Mouse (Mus musculus) E14TG2a.4 (cell line): ENCODE results near the gene Ccdc138.

Source experiments
- H3K27me3 ChIP-seq: 2 replicates; pipeline ENCODE4 v1.6.1; 2014; ENCODE audit warnings: low read length, control low read depth; ENCODE audit not compliant: insufficient read depth
- H3K36me3 ChIP-seq: 2 replicates; pipeline ENCODE4 v1.6.1; 2014; ENCODE audit warnings: low read length, control low read depth; ENCODE audit not compliant: insufficient read depth
- H3K4me1 ChIP-seq: replicated peaks from 2 replicates; pipeline ENCODE4 v1.6.1; 2014; ENCODE audit warnings: low read depth, low read length, control low read depth
- H3K4me3 ChIP-seq: replicated peaks from 2 replicates; pipeline ENCODE4 v1.5.1; 2014; ENCODE audit warnings: mild to moderate bottlenecking, low read length
- H3K9me3 ChIP-seq: 2 replicates; pipeline ENCODE4 v1.6.1; 2014; ENCODE audit warnings: low read length, control low read depth
- CTCF ChIP-seq: conservative IDR thresholded peaks from 2 replicates; pipeline ENCODE4 v1.5.1; 2014; ENCODE audit warnings: low read length
- NANOG ChIP-seq: IDR thresholded peaks from 2 replicates; pipeline ENCODE4 v1.6.1; 2014; ENCODE audit warnings: borderline replicate concordance, low read length, mixed read lengths
- POU5F1 ChIP-seq: IDR thresholded peaks from 2 replicates; pipeline ENCODE4 v1.6.1; 2014; ENCODE audit warnings: low read length, borderline replicate concordance

The Ccdc138 gene

DNA sequence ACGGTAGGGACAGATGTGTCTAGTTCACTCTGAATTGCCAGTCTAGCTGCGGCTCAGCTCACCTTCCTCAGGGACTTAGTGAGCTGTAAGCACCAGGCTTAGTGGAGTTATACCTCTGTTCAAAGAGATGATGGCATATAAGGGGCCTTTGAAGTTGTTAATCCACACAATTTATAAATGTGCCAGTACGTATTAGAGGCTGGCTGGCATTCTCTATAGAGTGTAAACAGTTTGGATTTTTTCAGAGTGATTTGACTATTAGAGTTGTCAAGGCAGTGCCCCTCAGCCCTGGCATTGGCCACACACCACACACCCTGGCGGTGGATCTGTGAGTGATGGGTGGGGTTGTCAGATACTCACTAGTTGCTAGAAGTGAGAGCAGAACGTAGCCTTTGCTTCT is 118.8 kb downstream of the Ccdc138 start:
- peaks cover 7% of the 10 kb centered on the region; the same call in 1 of the 2 replicates for H3K27me3 ChIP-seq
- TF ChIP-seq NANOG (no peak), CTCF (no peak), POU5F1 (no peak)
- no peaks in the 10 kb centered on the region for H3K4me1 ChIP-seq
- H3K9me3 ChIP-seq = no peaks in the 10 kb centered on the region
- H3K4me3 ChIP-seq = no peak overlapping the region
- no peaks in the 10 kb centered on the region for H3K36me3 ChIP-seq

DNA sequence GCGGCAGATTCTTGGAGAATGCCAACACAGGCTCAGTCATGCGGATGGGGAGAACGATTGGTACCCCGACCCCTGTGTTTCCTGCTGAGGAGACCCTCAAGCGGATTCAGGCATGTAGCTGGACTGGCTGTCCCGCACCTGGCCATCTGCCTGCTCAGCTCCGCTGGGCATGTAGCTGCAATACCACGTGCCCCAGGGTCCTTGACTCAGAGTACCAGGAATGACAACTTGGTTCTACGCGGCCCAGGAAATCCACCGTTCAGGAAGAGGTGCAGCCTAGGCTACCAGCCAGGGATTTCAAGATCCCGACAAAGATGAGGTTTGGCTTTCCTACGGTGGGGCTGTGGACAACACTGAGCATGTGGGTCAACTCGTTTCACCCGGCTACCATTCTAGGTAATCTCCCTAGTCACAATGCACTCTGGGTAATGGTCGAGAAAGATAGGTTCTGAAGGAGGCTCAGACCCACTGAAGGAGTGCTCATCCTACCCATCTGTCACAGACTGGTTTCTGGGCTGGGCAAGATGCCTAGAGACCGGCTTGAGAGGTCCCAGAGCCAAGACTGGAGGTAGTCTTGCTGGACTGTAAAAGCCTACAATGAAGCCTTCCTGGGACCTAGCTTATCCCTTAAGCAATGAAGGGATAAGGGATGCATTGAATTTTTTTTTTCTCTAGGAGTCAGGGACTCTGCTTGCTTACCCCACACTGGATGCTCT is 120.9 kb downstream of the Ccdc138 start:
- Histone ChIP-seq H3K36me3 (no peaks in the 10 kb centered on the region), H3K4me1 (no peaks in the 10 kb centered on the region), H3K27me3 (peaks cover 4% of the 10 kb centered on the region; the same call in 1 of the 2 replicates), H3K9me3 (peaks cover 12% of the 10 kb centered on the region), H3K4me3 (no peak overlapping the region)
- TF ChIP-seq POU5F1 = no peak
- TF ChIP-seq NANOG = no peak
- TF ChIP-seq CTCF = no peak

DNA sequence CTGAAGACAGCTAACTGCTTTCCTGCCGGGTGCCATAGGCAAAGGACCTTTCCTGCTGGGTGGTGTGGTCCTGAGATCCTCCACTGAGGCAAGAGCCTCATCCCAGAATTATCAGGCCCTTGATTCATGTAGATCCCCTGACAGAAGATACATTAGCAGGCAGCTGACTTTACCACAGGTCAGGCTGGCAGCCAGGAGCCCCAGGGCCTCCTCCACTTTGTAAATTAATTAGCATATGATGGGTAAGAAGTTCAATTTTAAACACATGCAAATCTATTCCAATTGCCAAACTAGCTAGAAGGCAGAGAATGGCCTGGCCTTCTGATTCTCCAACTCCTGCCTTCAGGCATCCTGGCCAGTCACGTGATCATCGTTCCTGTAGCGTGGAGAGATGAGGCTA is 121.5 kb downstream of the Ccdc138 start:
- TF ChIP-seq POU5F1 = no peak
- TF ChIP-seq NANOG = no peak
- TF ChIP-seq CTCF = no peak
- Histone ChIP-seq H3K27me3 (peaks cover 4% of the 10 kb centered on the region; the same call in 1 of the 2 replicates), H3K4me3 (no peak overlapping the region), H3K9me3 (peaks cover 12% of the 10 kb centered on the region), H3K36me3 (no peaks in the 10 kb centered on the region), H3K4me1 (no peaks in the 10 kb centered on the region)

DNA sequence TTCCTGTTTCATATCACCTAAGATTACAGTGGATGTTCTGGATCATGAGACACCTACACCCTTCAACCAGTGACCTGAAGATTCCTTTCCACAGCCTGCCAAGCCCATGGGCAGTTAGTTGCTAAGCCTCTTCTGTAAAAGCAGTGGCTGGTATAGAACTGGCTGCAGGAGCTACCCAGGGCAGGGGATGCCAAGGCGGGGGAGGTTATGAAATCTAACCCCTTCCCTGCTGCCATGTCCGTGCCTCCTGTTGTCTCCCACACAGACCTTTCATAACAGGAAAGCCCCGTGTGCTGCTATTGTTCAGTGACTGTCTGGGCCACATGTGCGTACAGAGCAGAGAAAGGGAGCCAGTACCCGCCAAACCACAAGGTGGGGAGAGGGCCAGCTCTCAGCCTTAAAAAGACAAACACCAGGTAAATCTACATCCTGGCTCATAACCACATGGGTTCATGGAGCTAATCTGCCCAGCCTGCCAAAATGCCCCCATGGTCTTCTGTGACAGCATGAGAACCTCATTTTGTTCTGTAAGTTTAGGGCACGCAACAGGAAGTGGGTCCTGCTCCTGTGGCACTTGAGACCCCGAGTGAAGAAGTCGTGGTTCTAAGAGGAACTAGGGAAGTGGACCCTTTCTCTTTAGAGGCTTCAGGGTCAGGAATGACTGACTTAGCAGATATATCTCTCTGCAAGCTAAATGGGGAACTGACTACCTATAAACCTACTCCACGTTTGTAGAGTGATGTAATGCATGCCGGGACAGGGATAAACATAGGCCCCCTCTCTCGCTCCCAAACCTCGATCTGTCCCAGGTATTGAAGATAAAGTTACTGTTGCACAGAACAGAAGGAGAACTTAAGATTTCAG is 127.3 kb downstream of the Ccdc138 start:
- Histone ChIP-seq H3K27me3 (no peaks in the 10 kb centered on the region), H3K4me3 (no peak overlapping the region), H3K36me3 (no peaks in the 10 kb centered on the region), H3K4me1 (no peaks in the 10 kb centered on the region), H3K9me3 (peaks cover 12% of the 10 kb centered on the region)
- TF ChIP-seq CTCF (no peak), NANOG (no peak), POU5F1 (no peak)
